Mouse (Mus musculus) liver, postnatal 0 days (tissue): ENCODE results near the gene Tctex1d2. TPM values are rescaled to one million over a fixed set of nuclear protein-coding genes. Genes with fewer than 3 reads are reported as not detected.

Experiments
- ATAC-seq: fragments of 200-750 bp; cut with Nextera tagmentation; 2 replicates; pipeline ENCODE4 v1.8.0; 2017; ENCODE audit warnings: mild to moderate bottlenecking, moderate library complexity
- DNase-seq: peaks from one replicate; pipeline ENCODE4 v3.0.0-alpha.2; 2016
- H3K27ac ChIP-seq: fragments of 300-500 bp; sonication (generic); 2 replicates; pipeline ENCODE4 v1.5.1; 2014; ENCODE audit warnings: antibody characterized with exemption, moderate library complexity, mild to moderate bottlenecking, low read depth
- H3K27me3 ChIP-seq: fragments of 300-500 bp; sonication (generic); 2 replicates; pipeline ENCODE4 v1.6.1; 2014; ENCODE audit warnings: low read length, control low read depth, mixed read lengths; ENCODE audit not compliant: insufficient read depth
- H3K36me3 ChIP-seq: fragments of 300-500 bp; sonication (generic); replicated peaks from 2 replicates; pipeline ENCODE4 v1.6.1; 2014; ENCODE audit warnings: mild to moderate bottlenecking, control low read depth, low read length, moderate library complexity, mixed read lengths; ENCODE audit not compliant: insufficient read depth
- H3K4me1 ChIP-seq: fragments of 300-500 bp; sonication (generic); 2 replicates; pipeline ENCODE4 v1.6.1; 2014; ENCODE audit warnings: antibody characterized with exemption, mild to moderate bottlenecking, control low read depth; ENCODE audit not compliant: insufficient read depth
- H3K4me2 ChIP-seq: fragments of 300-500 bp; sonication (generic); 2 replicates; pipeline ENCODE4 v1.6.1; 2014; ENCODE audit warnings: low read depth, mild to moderate bottlenecking, low read length, moderate library complexity, mixed read lengths
- H3K4me3 ChIP-seq: fragments of 300-500 bp; sonication (generic); 2 replicates; pipeline ENCODE4 v1.5.1; 2014; ENCODE audit warnings: low read depth, low read length
- H3K9ac ChIP-seq: fragments of 300-500 bp; sonication (generic); replicated peaks from 2 replicates; pipeline ENCODE4 v1.6.1; 2014; ENCODE audit warnings: mild to moderate bottlenecking, moderate library complexity
- H3K9me3 ChIP-seq: fragments of 300-500 bp; sonication (generic); 2 replicates; pipeline ENCODE4 v1.6.1; 2016; ENCODE audit warnings: mild to moderate bottlenecking, control low read depth, low read length, mixed read lengths
- CTCF ChIP-seq: sonication (generic); IDR thresholded peaks from 2 replicates; pipeline ENCODE4 v1.5.1; 2016; ENCODE audit warnings: antibody characterized with exemption, low read depth
- EP300 ChIP-seq: IDR thresholded peaks from 2 replicates; pipeline ENCODE4 v1.6.1; 2016; ENCODE audit warnings: antibody characterized with exemption, low read depth, mild to moderate bottlenecking
- WGBS: fragments of 180-500 bp; shearing (Covaris S2); extraction: QIAGEN DNeasy Blood & Tissue Kit; methylation state at CpG from one replicate; pipeline ENCODE4 v1.1.7; 2014; ENCODE audit not compliant: insufficient replicate concordance; 5-methylcytosine and 5-hydroxymethylcytosine counted together
- polyA plus RNA-seq: library from polyadenylated mRNA; unstranded; fragments of >200 nt; fragmentation: Nextera tagmentation; extraction: Ambion mirVana; gene quantifications from 2 replicates; pipeline ENCODE4 v1.2.1, GENCODE M21; 2015

Gene Tctex1d2
- polyA plus RNA-seq, 1 experiment from 2014 or later: 6.6 TPM

GRCm38 (mm10) chr16:32446563-32447138 lies 27.1 kb downstream of the Tctex1d2 start:
- Histone ChIP-seq H3K4me1 (peaks cover 53% of the 10 kb centered on the region), H3K36me3 (peaks cover 2% of the 10 kb centered on the region; the same call in 1 of the 2 replicates), H3K4me2 (no peak overlapping the region), H3K9ac (no peak overlapping the region), H3K27ac (no peak overlapping the region), H3K4me3 (no peak overlapping the region), H3K9me3 (no peaks in the 10 kb centered on the region), H3K27me3 (no peaks in the 10 kb centered on the region)
- ATAC-seq: no peak
- no peak for DNase-seq
- WGBS: 64% methylated on average over 2 of the region's 2 CpGs
- TF ChIP-seq EP300 (no peak), CTCF (no peak)

GRCm38 (mm10) chr16:32449665-32450064 lies 30.2 kb downstream of the Tctex1d2 start:
- ATAC-seq (peak; percentile 87), DNase-seq (peak; percentile 40)
- peak overlapping the region; percentile 35; the same call in 1 of the 2 replicates for H3K9ac ChIP-seq
- peaks cover 52% of the 10 kb centered on the region for H3K4me1 ChIP-seq
- 46% methylated on average over 3 of the region's 3 CpGs for WGBS
- H3K4me2 ChIP-seq: peak overlapping the region; percentile 68
- TF ChIP-seq EP300 (peak; percentile 88), CTCF (no peak)
- H3K4me3 ChIP-seq: peak overlapping the region; percentile 17; the same call in 1 of the 2 replicates
- H3K27ac ChIP-seq: peak overlapping the region; percentile 85
- no peaks in the 10 kb centered on the region for H3K27me3 ChIP-seq
- H3K9me3 ChIP-seq: no peaks in the 10 kb centered on the region
- peaks cover 22% of the 10 kb centered on the region for H3K36me3 ChIP-seq

GRCm38 (mm10) chr16:32450133-32450532 lies 30.6 kb downstream of the Tctex1d2 start:
- peak overlapping the region; percentile 68 for H3K4me2 ChIP-seq
- peaks cover 26% of the 10 kb centered on the region for H3K36me3 ChIP-seq
- H3K4me3 ChIP-seq: peak overlapping the region; percentile 17; the same call in 1 of the 2 replicates
- no peaks in the 10 kb centered on the region for H3K27me3 ChIP-seq
- H3K27ac ChIP-seq: peak overlapping the region; percentile 85
- peaks cover 51% of the 10 kb centered on the region for H3K4me1 ChIP-seq
- 89% methylated on average over 2 of the region's 2 CpGs for WGBS
- no peaks in the 10 kb centered on the region for H3K9me3 ChIP-seq
- DNase-seq: no peak
- ATAC-seq: 0 out of 2 replicates have a peak, but pooled peaks have one; percentile 12
- peak overlapping the region; percentile 3; the same call in 1 of the 2 replicates for H3K9ac ChIP-seq
- TF ChIP-seq CTCF: no peak
- no peak for TF ChIP-seq EP300

GRCm38 (mm10) chr16:32453102-32453501 lies 33.6 kb downstream of the Tctex1d2 start:
- no peaks in the 10 kb centered on the region for H3K9me3 ChIP-seq
- WGBS: 73% methylated on average over 8 of the region's 8 CpGs
- H3K4me2 ChIP-seq: peak overlapping the region; percentile 32; the same call in 1 of the 2 replicates
- H3K4me1 ChIP-seq: peaks cover 46% of the 10 kb centered on the region
- peak; percentile 68 for DNase-seq
- no peak overlapping the region for H3K9ac ChIP-seq
- peak; percentile 39; the same call in 1 of the 2 replicates for TF ChIP-seq EP300
- no peak for TF ChIP-seq CTCF
- no peak overlapping the region for H3K4me3 ChIP-seq
- peak overlapping the region; percentile 79 for H3K27ac ChIP-seq
- ATAC-seq: peak; percentile 75
- peaks cover 42% of the 10 kb centered on the region for H3K36me3 ChIP-seq
- H3K27me3 ChIP-seq: no peaks in the 10 kb centered on the region

GRCm38 (mm10) chr16:32454646-32455045 lies 35.1 kb downstream of the Tctex1d2 start:
- no peak overlapping the region for H3K4me2 ChIP-seq
- no peak for DNase-seq
- peak overlapping the region; percentile 56; the same call in 1 of the 2 replicates for H3K27ac ChIP-seq
- TF ChIP-seq EP300: no peak
- no peak for TF ChIP-seq CTCF
- no peak overlapping the region for H3K9ac ChIP-seq
- no peaks in the 10 kb centered on the region for H3K9me3 ChIP-seq
- peaks cover 32% of the 10 kb centered on the region for H3K4me1 ChIP-seq
- H3K4me3 ChIP-seq: no peak overlapping the region
- peaks cover 52% of the 10 kb centered on the region for H3K36me3 ChIP-seq
- ATAC-seq: no peak
- H3K27me3 ChIP-seq: no peaks in the 10 kb centered on the region
- 96% methylated on average over 5 of the region's 5 CpGs for WGBS

- H3K9ac ChIP-seq: no peak overlapping the region
- no peaks in the 10 kb centered on the region for H3K9me3 ChIP-seq
- peaks cover 17% of the 10 kb centered on the region for H3K4me1 ChIP-seq
- no peak overlapping the region for H3K27ac ChIP-seq
- peaks cover 56% of the 10 kb centered on the region for H3K36me3 ChIP-seq
- no peak overlapping the region for H3K4me2 ChIP-seq
- H3K27me3 ChIP-seq: no peaks in the 10 kb centered on the region
- TF ChIP-seq CTCF (no peak), EP300 (no peak)
- DNase-seq (no peak), ATAC-seq (0 out of 2 replicates have a peak, but pooled peaks have one; percentile 16)
- no peak overlapping the region for H3K4me3 ChIP-seq
These were observed 36.6 kb downstream of the Tctex1d2 start for GRCm38 (mm10) chr16:32456086-32456485.
